Mouse (Mus musculus): Measurements from ENCODE around the gene Mpi. TPM values are rescaled to one million over a fixed set of nuclear protein-coding genes. Genes with fewer than 3 reads are reported as not detected.
A peak's percentile ranks its signal among the peaks of the same experiment; 100 is the strongest.

The Mpi gene
- polyA plus RNA-seq (2012; rRNA removed), result 21.3 and 22.5 TPM in 2 replicates

- no peak for DNase-seq (ENCODE audit: low spot score)
Measured at GRCm38 (mm10) chr9:57552139-57552887, at the start of gene Mpi. Mpi (minus strand) TSS chr9:57552763.

GRCm38 (mm10) chr9:57602098-57602497 is 49.5 kb upstream of the Mpi start:
- no peak for DNase-seq (ENCODE audit: low spot score)

DNA sequence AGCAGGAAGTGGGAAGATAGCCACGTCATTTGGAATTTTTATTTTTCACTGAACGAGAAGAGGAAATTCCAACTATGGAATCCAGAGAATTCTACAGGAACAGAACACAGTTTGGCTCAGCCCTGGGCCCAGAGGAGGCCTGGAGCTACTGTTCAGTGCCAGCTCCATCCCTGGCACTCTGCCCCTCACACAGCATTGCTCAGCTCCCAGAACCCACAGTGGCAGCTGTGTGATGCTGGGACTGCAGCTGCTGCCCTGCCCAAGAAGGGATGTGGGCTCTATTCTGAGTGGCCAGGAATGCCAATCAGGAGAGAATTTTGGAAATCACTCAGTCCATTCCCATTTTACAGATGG is 48.8 kb upstream of the Mpi start:
- DNase-seq (ENCODE audit: low spot score), result no peak

DNA sequence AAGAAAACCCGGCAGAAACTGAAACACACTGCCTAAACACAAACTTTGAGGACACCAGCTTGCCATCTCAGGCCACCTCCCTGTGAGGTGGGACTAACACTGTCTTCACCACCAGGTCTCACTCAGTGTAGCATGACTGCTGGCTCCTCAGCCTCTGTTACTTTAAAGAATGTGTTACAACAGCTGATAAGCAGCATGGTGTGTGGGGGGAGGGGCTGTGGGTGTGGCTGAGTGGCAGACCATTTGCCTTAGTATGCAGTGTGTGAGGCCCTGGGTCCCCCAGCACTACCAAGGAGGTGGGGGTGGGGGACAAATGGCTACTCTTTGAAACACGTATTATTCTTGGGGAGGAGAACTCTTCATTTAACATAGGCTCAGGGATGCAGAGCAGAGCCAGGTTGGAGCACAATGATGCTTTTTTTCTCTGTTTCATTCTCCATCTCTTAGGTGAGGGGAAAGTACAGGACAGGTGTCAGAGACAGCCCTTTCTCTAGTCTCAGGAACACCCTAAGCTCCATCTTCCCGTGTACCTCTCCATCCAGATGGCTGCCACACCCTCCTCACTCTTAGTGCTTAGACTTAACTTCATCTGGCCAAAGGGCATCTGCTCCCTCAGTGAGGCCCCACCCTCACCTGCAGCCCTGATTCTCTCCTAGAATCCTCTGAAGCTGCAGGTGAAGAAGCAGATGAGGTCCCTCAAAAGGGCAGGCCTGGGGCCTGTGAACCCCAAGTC is 48.2 kb upstream of the Mpi start:
- no peak for DNase-seq (ENCODE audit: low spot score)

DNA sequence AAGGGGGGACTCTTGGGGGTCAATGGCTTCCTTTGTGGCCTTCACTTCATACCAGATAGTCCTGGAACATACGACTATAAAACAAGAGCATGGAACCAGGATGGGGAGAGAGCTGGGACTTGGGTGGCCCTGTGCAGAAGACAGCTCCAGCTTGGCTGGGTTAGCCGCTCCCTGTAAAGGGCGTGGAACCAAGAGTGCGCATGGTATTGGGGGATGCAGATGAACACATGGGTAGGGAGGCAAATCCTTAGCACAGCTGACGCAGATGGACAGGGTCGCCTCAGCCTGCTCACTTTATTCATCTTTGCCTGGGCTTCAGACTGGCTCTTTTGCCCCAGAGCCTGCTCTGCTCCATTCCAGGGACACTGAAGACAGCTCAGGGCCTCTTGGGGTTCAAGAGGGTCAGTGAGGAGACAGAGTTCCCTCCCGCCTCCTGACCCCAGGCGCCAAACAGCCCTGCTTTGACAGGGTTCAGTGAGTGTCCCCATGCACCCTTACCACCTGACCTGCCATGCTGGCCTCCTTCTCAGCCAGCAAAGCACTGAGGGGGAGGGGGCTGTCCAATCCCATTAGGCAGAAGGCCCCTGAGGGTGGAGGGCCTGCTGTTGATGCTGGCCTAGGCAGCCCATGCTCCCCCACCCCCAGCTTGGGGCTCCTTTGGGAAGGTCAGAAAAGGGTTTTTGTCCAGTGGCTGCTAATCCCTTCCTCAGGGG is 46.4 kb upstream of the Mpi start:
- DNase-seq (ENCODE audit: low spot score), result no peak

GRCm38 (mm10) chr9:57597929-57598382 is 45.4 kb upstream of the Mpi start:
- no peak for DNase-seq (ENCODE audit: low spot score)

- DNase-seq (ENCODE audit: low spot score), result no peak
Measured at GRCm38 (mm10) chr9:57597265-57597664, 44.7 kb upstream of the Mpi start.

DNA sequence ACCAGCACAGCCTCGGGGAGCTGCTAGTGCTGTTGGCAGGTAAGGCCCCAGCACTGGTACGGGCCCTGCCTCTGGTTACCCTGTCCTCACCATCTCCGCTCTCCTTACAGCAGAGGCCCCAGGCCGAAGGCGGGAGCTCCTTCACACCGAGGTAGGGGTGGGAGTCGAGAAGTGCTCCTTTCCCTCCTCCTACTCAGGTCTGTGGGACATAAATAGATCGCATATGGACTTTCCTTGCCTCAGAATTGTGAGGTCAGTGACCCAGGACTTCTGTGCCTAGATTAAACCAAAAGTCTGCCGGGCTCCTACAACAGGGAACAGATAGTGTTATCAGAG is 41.6 kb upstream of the Mpi start:
- no peak for DNase-seq (ENCODE audit: low spot score)

DNA sequence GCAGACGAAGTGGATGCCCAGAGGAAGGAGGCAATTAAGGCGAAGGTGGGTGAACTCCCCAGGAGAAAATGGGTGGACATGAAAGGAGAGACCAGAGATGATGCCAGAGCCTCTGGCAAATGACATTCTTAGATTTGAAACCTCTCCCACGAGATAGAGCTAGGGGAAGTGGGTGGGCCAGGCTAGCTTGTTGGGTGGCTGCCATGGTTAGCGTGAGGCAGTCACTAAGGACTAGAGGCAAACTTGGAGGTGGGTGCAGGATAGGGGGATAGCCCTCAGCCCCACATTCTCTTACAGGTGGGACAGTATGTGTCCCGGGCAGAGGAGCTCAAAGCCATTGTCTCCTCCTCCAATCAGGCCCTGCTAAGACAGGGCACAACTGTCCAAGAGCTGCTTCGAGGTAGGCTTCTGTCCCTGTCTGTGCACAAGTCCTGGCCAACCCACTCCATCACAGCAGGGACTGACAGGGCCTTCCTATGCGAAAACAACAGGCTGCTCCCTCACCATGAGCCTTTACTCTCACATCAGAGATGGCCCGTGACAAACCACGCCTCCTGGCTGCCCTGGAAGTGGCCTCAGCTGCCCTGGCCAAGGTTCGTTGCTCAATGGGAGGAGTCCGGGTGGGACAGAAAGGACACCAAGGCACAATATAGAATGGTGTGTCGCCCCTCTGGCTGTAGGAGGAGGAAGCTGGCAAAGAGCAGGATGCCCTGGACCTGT is 41.1 kb upstream of the Mpi start:
- no peak for DNase-seq (ENCODE audit: low spot score)

- no peak for DNase-seq (ENCODE audit: low spot score)
Measured at GRCm38 (mm10) chr9:57590726-57591125, 38.2 kb upstream of the Mpi start.

DNA sequence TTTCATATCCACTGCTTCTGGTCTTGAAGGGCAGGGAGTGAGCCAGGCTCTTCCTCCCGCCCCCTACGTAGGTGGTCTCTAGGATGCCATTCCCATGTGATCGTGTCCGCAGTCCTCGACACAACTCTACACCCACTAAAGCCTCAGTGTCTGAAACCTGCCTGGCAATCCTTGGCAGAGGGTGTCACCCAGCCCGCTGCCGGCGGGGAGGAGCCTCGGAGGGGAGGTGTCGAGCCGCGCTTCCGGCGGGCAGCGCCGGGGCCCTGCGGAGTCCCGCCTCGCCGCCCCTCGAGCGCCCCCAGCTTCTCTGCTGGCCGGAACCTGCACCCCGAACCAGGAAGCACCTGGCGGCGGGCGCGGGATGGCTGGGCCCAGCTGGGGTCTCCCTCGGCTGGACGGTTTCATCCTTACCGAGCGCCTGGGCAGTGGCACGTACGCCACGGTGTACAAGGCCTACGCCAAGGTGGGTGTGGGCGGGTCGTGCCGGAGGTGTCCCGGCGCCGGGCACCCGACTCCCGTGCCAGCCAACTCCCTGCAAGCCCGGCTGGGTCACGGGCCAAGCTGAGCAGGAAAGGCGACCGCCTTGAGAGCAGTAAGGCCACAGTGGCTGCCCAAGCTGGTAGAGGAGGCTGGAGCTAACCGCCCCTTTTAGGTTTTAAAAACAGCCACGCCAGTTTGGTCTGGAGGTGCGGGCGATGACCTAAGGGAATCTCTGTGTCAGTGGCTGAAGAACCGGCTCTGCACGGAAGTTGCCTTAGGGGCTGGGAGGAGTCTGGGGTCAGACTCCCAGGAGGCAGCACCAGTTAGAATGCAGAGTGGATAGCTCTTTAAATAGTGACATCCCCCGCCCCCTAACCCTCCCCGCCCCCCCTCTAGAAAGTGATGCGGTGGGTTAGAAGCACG is 36.9 kb upstream of the Mpi start, which contains the start of gene Ulk3:
Gene Ulk3, plus strand, starts transcription at position 229 of the 903 bp plus-strand sequence.
- DNase-seq (ENCODE audit: low spot score), result peak; percentile 80

DNA sequence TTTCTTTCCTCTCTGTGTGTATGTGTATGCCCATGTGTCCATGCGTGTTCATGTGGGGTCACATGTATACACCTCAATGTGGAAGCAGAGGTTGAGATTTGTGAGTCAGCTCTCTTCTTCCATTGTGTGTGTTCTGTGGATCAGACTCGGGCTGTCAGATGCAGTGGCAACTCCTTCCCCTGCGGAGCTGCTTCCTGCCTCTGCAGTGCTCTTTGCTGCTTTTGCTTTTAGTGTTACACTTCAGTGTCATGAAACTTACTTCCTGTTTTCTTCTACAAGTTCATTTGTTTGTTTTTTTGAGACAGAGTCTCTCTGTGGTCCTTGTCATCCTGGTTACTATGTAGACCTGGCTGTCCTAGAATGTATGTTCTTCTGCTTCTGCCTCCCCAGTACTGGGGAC is 32.4 kb upstream of the Mpi start:
- no peak for DNase-seq (ENCODE audit: low spot score)

DNA sequence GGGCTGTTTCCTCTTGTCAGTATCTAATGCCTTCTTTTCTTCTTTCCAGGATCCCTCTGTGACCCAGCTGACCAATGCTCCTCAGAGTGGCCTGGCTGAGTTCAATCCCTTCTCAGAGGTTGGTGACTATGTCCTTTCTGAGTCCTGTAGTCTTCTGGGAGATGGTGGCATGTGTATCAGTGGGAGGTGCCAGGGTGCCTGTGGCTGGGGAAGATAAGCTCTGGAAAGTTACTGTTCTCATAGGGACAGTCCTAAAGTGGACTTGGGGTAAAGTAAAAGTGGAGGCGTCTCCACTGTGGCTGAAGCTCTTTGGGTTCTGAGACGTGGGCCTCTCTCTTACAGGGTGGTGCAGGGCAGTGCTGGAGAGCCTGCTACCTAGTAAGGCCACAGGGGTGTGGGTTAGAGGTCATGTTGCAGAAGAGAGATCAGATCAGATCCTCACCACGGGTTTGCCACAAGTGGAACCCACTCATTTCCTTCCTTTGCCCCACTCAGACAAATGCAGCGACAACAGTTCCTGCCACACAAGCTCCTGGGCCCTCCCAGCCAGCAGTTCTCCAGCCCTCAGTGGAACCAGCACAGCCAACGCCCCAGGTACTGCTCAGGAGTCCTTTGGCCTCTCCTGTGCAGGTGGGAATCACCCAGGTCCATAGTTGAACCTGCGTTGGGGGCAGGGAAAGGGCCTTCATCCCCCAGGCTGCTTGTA is 24.7 kb upstream of the Mpi start:
- no peak for DNase-seq (ENCODE audit: low spot score)

GRCm38 (mm10) chr9:57575577-57575976 is 23.0 kb upstream of the Mpi start:
- no peak for DNase-seq (ENCODE audit: low spot score)

GRCm38 (mm10) chr9:57574397-57574796 is 21.8 kb upstream of the Mpi start:
- no peak for DNase-seq (ENCODE audit: low spot score)

GRCm38 (mm10) chr9:57568500-57568899 is 15.9 kb upstream of the Mpi start:
- DNase-seq (ENCODE audit: low spot score), result no peak

DNA sequence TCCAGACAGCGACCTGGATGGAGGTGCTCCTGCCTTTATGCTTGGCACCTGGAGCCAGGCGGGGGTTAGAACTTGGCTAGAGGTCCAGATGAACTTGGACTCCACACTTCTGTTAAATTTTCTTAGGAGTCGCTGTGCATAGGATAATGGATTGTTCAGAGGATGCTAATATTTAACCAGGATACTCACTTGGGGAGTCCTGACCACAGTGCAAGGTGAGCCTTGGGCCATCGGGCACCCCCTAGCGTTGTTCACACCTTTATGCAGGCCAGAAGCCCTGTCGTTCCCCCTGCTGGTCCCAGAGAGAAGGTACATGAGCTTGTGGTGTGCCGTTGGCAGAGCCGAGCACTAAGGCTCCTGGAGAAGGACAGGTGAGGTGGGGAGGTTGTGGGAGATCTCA is 14.3 kb upstream of the Mpi start:
- DNase-seq (ENCODE audit: low spot score), result no peak

DNA sequence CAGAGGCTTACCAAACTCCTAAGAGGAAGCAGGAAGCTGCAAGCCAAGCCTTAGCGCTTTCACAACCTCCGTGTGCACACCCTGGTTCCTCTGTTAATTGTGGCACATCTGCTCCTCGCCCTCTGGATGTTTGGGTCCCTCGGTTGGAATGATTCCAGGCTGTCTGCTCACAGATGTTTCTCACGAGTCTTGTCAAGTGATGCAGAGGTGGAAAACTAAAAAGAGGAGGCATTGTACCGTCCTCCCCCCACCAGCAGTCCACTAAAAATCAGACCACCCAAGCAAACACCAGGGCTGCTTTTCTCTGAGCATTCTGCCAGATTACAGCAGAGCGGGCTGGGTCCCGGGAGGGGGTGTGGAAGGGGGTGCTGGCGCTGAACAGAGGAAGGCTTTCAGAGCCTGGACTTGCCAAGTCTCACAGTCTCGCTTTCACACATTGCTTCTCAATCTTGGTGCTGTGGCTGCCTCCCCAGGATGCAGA is 13.2 kb upstream of the Mpi start:
- DNase-seq (ENCODE audit: low spot score), result no peak

- DNase-seq (ENCODE audit: low spot score), result no peak
Measured at GRCm38 (mm10) chr9:57564609-57565008, 12.0 kb upstream of the Mpi start.

DNA sequence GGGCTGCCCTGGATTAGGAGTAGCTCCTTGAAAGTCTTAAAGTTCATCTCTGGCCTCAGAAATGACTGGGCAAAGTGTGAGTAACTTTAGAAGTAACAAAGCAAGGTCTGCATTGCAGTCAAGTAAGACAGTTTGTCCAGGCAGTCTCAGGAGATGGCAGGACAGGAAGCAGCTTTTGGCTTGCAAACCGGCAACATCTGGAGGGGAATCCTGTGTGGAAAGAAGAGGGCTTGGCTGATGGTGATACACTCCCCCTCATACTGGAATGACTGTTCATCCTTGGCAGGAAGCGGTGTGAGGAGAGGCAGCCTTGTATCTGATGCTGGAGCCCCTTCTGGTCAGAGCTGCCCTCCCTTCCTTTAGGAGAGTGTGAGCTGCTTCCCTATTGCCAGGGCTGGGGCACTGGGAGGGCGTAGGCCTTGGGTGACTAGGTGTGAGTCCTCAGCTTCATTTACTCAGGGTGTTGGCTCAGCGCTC is 10.4 kb upstream of the Mpi start:
- no peak for DNase-seq (ENCODE audit: low spot score)
